Mouse (Mus musculus): ENCODE results near the gene Spata46.

GRCm38 (mm10) chr1:170270281-170270680, 38.3 kb upstream of the Spata46 start:
- TF ChIP-seq CTCF (IDR thresholded peaks at IDR 0.05; ENCODE audit: low read depth, low read length) (no peak), GATA1 (IDR thresholded peaks at IDR 0.05; ENCODE audit: borderline replicate concordance, low read length) (no peak)
